Mouse (Mus musculus) brain, embryonic 14.5 days (tissue): ENCODE data around the gene Rap1a.

ENCODE experiments used
- CTCF ChIP-seq: fragments of 200-500 bp; IDR thresholded peaks from 2 replicates; pipeline ENCODE4 v1.5.1; 2012; ENCODE audit warnings: inconsistent platforms, mild to moderate bottlenecking, moderate library complexity, borderline replicate concordance; ENCODE audit not compliant: insufficient read depth, insufficient read length; ENCODE audit errors: extremely low read depth
- POLR2A ChIP-seq: fragments of 200-500 bp; IDR thresholded peaks from 2 replicates; pipeline ENCODE4 v1.6.1; 2012; ENCODE audit warnings: mild to moderate bottlenecking, inconsistent platforms, borderline replicate concordance; ENCODE audit not compliant: poor library complexity, insufficient read depth, insufficient read length, severe bottlenecking; ENCODE audit errors: extremely low read depth

- TF ChIP-seq CTCF (no peak), POLR2A (no peak)
These were observed 50.3 kb downstream of the Rap1a start for GRCm38 (mm10) chr3:105750810-105751209.
